Comparison of ENCODE assay signal across 38 mouse cellular contexts in the genomic region with DNA sequence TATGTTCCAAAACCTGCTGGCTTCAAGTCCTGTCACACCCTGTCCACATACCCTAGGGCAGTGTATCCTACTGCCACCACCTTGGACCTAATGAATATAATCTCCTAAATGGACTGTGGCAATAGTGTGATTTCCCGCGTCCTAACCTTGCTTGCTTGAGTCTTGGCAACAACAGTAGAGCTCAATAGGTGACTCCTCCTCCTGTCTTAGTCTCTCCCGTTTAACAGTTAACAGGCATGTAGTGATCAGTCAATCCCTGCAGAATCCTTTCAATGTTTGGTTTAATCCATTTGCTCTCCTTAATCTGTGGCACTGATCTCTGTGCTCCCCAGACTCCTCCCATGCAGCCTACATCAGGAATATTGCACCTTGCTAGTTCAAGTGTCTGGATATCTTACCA. TPM values are rescaled to one million over a fixed set of nuclear protein-coding genes. Genes with fewer than 3 reads are reported as not detected.
"Had no signal": no experiment of that assay in that cellular context is flagged by ENCODE, and none has a peak within 500 bp of the region (broad histone marks: within the 10 kb centered on the region; RNA-seq: fewer than 3 reads in every experiment).

No protein-coding gene starts in this region.

- H3K27ac ChIP-seq: left cerebral cortex, adult 2 months; limb, embryonic 10.5 days; limb, embryonic 12.5 days; limb, embryonic 13.5 days; limb, embryonic 15.5 days; liver, embryonic 12.5 days; liver, embryonic 13.5 days; liver, embryonic 14.5 days; liver, embryonic 15.5 days; lung, embryonic 15.5 days; macrophage; midbrain, embryonic 10.5 days; midbrain, embryonic 12.5 days; midbrain, embryonic 13.5 days; midbrain, embryonic 15.5 days had no signal

- H3K4me3 ChIP-seq: left cerebral cortex, adult 2 months; limb, embryonic 10.5 days; limb, embryonic 12.5 days; limb, embryonic 13.5 days; limb, embryonic 15.5 days; liver, embryonic 12.5 days; liver, embryonic 13.5 days; liver, embryonic 15.5 days; lung, embryonic 15.5 days; megakaryocyte, embryonic 14.5 days; midbrain, embryonic 10.5 days; midbrain, embryonic 12.5 days; midbrain, embryonic 13.5 days; midbrain, embryonic 15.5 days; myocyte had no signal

- H3K27me3 ChIP-seq: limb, embryonic 12.5 days; limb, embryonic 13.5 days; limb, embryonic 15.5 days; liver, embryonic 12.5 days; liver, embryonic 13.5 days; liver, embryonic 15.5 days; lung, embryonic 15.5 days; megakaryocyte, embryonic 14.5 days; midbrain, embryonic 12.5 days; midbrain, embryonic 13.5 days; midbrain, embryonic 15.5 days had no signal

- DNase-seq: left cerebral cortex, postnatal 4 days; liver; liver, embryonic 13.5 days; liver, postnatal 0 days; lung, adult 18-20 months; lung, adult 2 months; lung, embryonic 14.5 days; lung, postnatal 10 days; lung, postnatal 14 days; lung, postnatal 36 days; lung, postnatal 4 days; midbrain, embryonic 14.5 days had no signal

- H3K36me3 ChIP-seq: limb, embryonic 13.5 days; limb, embryonic 15.5 days; liver, embryonic 13.5 days; liver, embryonic 15.5 days; midbrain, embryonic 12.5 days; midbrain, embryonic 13.5 days; midbrain, embryonic 15.5 days had no signal

RNA-seq across cellular contexts. Expression of a gene that starts 3.1 kb away (rescaled TPM):
- total RNA-seq: left cerebral cortex, adult 18-20 months; left cerebral cortex, adult 2 months; left cerebral cortex, adult 8-10 months; left cerebral cortex, postnatal 10 days; left cerebral cortex, postnatal 14 days; left cerebral cortex, postnatal 25 days; left cerebral cortex, postnatal 36 days; megakaryocyte progenitor cell, adult 5-6 weeks; megakaryocyte-erythroid progenitor cell, adult 5-6 weeks; midbrain, postnatal 0 days had no signal
- polyA plus RNA-seq: liver, adult 2 months; lung, adult 2 months had no signal
